Mouse (Mus musculus) embryonic fibroblast, embryonic 13.5 days (primary cell): ENCODE measurements around the gene Gmpr2.

Experiments used
- CTCF ChIP-seq: IDR thresholded peaks from 2 replicates; pipeline ENCODE4 v1.5.1; 2011; ENCODE audit warnings: mild to moderate bottlenecking, control low read depth, low read length, moderate library complexity, borderline replicate concordance; ENCODE audit not compliant: insufficient read depth
- POLR2A ChIP-seq: IDR thresholded peaks from 2 replicates; pipeline ENCODE4 v1.6.1; 2011; ENCODE audit warnings: low read depth, mild to moderate bottlenecking, control low read depth, low read length, moderate library complexity

DNA sequence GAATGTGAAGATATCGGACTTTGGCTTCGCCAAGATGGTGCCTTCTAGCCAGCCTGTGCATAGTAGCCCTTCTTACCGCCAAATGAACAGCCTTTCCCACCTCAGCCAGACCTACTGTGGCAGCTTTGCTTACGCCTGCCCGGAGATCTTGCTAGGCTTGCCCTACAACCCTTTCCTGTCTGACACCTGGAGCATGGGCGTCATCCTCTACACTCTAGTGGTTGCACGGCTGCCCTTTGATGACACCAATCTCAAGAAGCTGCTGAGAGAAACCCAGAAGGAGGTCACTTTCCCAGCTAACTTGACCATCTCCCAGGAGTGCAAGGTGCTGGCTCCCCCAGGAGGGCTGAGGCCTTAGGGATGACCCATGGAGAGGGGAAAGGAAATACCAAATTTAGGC is 20.2 kb upstream of the Gmpr2 start:
- no peak for TF ChIP-seq CTCF
- TF ChIP-seq POLR2A: no peak
